Mouse (Mus musculus): ENCODE measurements around the gene Atp8b5.

Gene Atp8b5

DNA sequence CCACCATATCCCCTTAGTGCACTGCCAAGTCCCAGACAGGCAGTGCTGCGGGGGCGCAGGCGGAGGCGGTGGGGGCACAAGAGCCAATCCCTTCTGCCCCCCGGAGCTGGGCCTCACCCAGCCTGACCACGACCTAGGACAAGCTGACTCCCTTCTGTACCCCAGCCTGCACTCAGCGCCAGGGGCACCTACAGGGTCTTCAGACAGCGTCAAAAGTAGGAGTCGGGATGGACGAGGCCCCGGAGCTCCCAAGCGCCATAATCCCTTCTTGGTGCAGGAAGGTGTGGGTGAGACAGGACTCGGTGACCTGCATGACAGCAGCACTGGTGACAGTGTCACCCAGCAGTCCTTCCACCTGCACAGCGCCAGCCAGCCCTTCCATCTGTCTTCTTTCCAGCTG is 147.8 kb downstream of the Atp8b5 start:
- DNase-seq (ENCODE audit: low spot score in 2 of 2): no peak

DNA sequence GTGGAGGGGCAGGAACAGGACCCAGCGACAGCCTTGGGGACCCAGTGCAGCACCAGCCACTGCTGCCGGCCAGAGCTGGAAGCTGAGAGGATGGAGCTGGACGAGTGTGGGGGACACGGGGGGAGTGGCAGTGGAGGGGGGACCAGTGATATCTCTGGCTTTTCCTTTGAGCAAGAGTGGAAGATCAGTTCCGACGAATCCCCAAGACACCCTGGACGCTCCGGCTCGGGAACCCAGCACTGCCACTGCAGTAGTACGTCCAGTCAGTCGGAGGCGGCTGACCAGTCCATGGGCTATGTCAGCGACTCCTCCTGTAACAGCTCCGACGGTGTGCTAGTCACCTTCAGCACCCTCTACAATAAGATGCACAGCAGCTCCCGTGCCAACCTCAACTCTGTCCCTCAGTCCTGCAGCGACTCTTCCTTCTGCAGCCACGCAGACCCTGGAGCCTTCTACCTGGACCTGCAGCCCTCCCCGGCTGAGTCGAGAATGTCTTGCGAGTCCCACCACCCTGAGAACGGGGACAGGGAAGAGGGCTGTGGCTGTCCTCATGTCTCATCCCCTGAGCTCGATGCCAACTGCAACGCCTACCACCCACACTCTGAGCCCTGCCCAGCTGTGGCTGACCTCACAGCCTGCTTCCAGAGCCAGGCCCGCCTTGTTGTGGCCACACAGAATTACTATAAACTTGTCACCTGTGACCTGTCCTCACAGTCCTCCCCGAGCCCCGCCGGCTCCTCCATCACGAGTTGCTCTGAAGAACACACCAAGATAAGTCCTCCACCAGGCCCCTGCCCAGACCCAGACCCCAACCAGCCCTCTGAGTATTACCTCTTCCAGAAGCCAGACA is 148.5 kb downstream of the Atp8b5 start:
- no peak for DNase-seq (ENCODE audit: low spot score in 2 of 2)

DNA sequence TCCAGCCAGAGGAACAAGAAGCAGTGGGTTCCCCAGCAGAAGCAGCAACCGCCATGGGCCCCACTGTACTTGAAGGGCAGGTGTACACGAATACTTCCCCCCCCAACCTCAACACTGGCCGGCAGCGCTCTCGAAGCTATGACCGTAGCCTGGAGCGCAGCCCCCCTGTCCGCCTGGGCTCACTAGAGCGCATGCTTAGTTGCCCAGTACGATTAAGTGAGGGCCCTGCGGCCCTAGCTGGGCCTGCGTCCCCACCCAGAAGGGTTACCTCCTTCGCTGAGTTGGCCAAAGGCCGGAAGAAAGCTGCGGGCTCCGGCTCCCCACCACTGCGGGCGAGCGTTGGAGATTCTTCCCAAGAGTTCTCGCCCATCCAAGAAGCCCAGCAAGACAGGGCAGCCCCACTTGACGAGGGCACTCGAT is 149.1 kb downstream of the Atp8b5 start:
- DNase-seq (ENCODE audit: low spot score in 2 of 2): no peak

DNA sequence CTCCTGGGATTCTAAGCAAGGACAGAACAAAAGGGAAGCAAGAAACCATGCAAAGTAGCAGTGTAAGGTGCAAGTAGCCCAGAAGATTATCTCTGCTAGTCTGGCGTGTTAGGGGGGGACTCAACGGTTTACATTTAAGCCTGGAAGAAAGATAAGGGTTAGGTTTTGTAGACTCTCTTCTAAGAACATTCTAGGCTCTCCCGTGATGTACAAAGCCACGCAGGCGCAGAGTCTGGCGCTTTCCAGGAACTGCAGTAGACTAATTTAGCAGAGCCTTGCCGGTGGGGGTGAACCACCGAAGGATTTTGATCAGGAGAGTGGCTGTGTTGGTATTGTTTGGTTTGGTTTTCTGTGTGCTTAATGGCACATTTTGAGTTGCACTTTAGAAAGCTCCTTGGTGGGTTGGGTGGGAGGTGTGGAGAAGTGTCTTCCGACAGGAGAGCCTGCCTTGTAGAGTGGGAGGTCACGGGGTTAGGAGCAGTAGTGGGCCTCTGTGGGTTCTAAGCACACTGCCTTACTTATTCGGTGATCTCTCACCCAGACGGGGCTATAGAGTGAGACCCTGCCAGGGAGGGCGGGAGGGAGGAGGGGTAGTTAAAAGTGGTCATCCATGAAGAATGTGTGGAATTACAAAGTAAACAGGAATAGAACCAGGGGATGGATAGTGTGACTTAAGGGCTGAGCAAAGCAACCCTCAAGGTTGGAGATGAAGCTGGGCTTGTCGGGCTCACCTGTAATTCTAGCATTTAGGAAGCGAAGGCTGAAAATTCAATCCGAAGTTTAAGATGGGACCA is 150.5 kb downstream of the Atp8b5 start:
- no peak for DNase-seq (ENCODE audit: low spot score in 2 of 2)

DNA sequence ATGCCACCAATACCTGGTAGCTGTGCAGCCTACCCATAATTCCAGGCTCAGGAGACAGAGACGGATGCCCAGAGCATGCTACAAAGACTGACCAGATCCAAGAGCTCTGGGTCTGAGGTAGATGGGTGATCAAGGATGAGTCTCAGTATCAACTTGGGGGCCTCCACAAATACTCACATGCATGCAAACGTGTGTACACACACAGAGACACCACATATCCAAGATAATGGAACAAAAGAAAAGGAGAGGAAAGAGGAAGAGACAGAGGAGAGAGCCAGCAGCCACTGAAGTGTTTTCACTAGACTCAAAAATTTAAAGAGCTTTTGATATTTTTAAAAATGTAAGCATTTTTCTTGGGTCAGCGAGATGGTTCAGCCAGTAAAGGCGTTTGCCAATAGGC is 151.5 kb downstream of the Atp8b5 start:
- DNase-seq (ENCODE audit: low spot score in 2 of 2): no peak

DNA sequence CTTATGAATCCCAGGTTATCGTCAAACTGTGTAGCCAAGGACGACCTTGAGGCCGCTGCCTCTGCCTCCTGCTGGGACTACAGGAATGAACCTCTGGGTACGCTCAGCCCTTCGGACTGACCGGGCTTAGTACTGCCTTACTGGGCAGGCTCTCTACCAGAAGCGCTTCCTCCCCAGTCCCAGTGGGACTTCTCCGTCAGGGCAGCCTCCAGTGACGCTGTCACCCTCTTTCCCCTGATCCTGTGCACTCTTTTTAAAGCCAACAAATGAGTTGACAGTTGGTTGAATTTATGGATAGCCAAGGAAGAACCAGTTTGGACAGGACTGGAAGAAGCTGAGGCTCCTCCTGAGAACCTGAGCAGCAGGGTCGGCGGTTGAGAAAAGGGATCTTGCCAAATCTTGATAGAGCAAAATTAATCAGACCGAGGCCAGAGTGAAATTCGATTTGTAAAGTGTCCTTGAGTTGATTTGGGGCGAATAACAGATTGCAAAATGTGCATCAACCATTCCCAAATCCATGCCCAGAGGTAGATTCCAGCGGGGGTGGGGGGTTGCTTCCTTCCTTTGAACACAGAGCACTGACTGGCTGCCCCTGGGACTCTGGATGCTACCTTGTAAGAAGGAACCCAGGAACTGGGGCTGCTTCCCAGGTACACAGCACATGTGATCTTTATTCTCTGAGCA is 152.2 kb downstream of the Atp8b5 start:
- no peak for DNase-seq (ENCODE audit: low spot score in 2 of 2)

DNA sequence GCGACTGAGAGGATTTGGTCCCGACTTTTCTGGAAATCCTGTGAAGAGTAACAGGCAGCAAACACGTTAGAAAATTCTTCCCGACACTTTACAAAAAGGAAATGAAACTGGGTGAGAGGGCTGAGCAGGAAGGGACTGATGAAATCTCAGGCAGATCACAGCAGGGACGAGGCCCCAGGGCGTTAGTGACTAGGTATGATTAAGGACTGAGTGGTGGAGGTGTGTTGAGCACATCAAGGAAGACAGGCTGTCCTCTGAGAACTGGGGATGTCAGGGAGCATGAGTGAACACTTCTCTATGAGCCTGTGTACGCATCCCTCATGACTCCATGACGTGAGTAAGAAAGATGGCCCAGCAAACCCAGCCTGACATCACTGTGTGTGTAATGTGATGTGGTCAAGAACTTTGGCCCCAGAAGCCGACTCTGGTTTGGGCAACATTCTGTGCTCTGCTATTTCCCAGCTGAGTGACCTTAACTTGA is 152.9 kb downstream of the Atp8b5 start:
- no peak for DNase-seq (ENCODE audit: low spot score in 2 of 2)

DNA sequence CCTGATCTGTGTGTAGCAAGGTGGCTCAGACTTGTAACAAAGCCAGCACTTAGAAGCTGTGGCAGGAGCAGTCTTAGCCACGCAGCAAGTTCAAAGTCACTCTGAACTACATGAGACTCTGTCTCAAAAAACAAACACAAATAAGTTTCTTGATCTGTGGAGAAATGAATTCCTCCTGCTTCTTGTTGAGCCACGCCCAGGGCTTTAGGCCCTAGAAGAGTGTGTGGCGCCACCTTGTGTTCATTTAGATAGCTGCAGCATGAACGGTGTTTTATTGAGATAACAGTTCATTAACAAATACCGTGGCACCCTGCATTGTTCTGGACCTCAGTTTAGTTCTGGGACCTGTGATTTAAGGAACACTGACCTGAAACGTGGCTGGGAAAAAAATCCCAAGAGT is 153.3 kb downstream of the Atp8b5 start:
- peak; percentile 22 to 66 for DNase-seq (ENCODE audit: low spot score in 2 of 2)

DNA sequence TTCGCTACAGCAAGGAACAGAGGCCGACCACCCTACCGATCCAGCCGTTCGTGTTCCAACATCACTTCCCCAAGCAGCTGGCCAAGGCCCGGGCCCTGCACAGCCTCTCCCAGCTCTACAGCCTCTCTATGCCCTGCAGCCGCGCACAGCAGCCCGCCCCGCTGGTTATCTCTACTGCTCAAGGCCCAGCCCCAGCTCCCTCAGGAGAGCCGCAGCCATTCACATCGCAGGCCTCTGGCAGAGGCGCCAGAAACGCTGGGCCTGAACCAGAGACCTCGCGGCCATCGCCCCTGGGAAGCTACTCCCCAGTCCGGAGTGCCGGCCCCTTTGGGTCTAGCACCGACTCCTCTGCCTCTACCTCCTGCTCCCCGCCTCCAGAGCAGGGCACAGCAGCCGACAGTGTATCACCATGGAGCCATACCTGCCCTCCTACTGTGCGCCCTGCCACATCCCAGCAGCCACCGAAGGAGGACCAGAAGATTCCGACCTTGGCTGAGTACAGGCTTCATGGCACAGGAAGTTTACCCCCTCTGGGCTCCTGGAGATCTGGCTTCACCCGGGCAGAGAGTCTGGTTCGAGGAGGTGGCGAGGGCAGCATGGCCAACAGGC is 154.8 kb downstream of the Atp8b5 start:
- no peak for DNase-seq (ENCODE audit: low spot score in 2 of 2)
